Mouse (Mus musculus): Measurements from ENCODE around the gene Wdcp. TPM values are rescaled to one million over a fixed set of nuclear protein-coding genes. Genes with fewer than 3 reads are reported as not detected.
A peak's percentile ranks its signal among the peaks of the same experiment; 100 is the strongest.

Wdcp gene
- polyA plus RNA-seq, 1 experiment from 2014 or later = 11.2 TPM

GRCm38 (mm10) chr12:4840010-4840409 is 3.1 kb upstream of the Wdcp start:
- no peak for TF ChIP-seq CTCF (IDR thresholded peaks at IDR 0.05)
- DNase-seq (ENCODE audit: low read depth, low spot score) (no peak), ATAC-seq (no peak)
- POLR2A ChIA-PET = no interaction called here
- no peaks in the 10 kb centered on the region for H3K27me3 ChIP-seq
- CTCF ChIA-PET = interaction anchor here (1.0 to 1.2 kb wide), 2 partner anchors 10 to 71 kb away, joined by 3 to 4 read pairs; partner anchors contain the start of gene Fam228b
- in situ Hi-C loops (cut with MboI; ENCODE audit: low pct_unique_long_range_greater_than_20kb) = no loop called here

GRCm38 (mm10) chr12:4840741-4841140 is 2.4 kb upstream of the Wdcp start:
- in situ Hi-C loops (cut with MboI; ENCODE audit: low pct_unique_long_range_greater_than_20kb) = no loop called here
- ATAC-seq = no peak
- DNase-seq (ENCODE audit: low read depth, low spot score) = no peak
- no peaks in the 10 kb centered on the region for H3K27me3 ChIP-seq
- TF ChIP-seq CTCF (IDR thresholded peaks at IDR 0.05) = no peak
- POLR2A ChIA-PET = no interaction called here
- CTCF ChIA-PET = interaction anchor here (1.2 kb wide), 1 partner anchor 71 kb away, joined by 3 read pairs; the partner anchor contains the start of gene Fam228b

- CTCF ChIA-PET = no interaction called here
- in situ Hi-C loops (cut with MboI; ENCODE audit: low pct_unique_long_range_greater_than_20kb) = no loop called here
Measured at GRCm38 (mm10) chr12:4841392-4841887, 1.7 kb upstream of the Wdcp start, which contains the start of gene Fkbp1b. Gene Fkbp1b (minus strand): TSS chr12:4841591.

GRCm38 (mm10) chr12:4842456-4842855 is 647 bp upstream of the Wdcp start:
- no peak for TF ChIP-seq CTCF (IDR thresholded peaks at IDR 0.05)
- ChIA-PET CTCF (no interaction called here), POLR2A (interaction anchor here (0.6 kb wide), 1 partner anchor 86 kb away, joined by 3 read pairs; no protein-coding TSS in a partner anchor)
- H3K27me3 ChIP-seq = no peaks in the 10 kb centered on the region
- ATAC-seq (no peak), DNase-seq (ENCODE audit: low read depth, low spot score) (no peak)
- in situ Hi-C loops (cut with MboI; ENCODE audit: low pct_unique_long_range_greater_than_20kb) = no loop called here

More at GRCm38 (mm10) chr12:4841392-4841887, 1.7 kb upstream of the Wdcp start, which contains the start of gene Fkbp1b:
- peak; percentile 42 for ATAC-seq
- no peak for DNase-seq (ENCODE audit: low read depth, low spot score)
- no peak for TF ChIP-seq CTCF (IDR thresholded peaks at IDR 0.05)
- no peaks in the 10 kb centered on the region for H3K27me3 ChIP-seq
- POLR2A ChIA-PET = no interaction called here

- ATAC-seq (no peak), DNase-seq (ENCODE audit: low read depth, low spot score) (peak; percentile 25)
- no peaks in the 10 kb centered on the region for H3K27me3 ChIP-seq
- ChIA-PET CTCF (interaction anchor here (2.5 kb wide), 1 partner anchor 12 kb away, joined by 6 read pairs; no protein-coding TSS in a partner anchor), POLR2A (no interaction called here)
- no peak for TF ChIP-seq CTCF (IDR thresholded peaks at IDR 0.05)
- in situ Hi-C loops (cut with MboI; ENCODE audit: low pct_unique_long_range_greater_than_20kb) = no loop called here
Measured at GRCm38 (mm10) chr12:4843741-4844140, 638 bp downstream of the Wdcp start.

- in situ Hi-C loops (cut with MboI; ENCODE audit: low pct_unique_long_range_greater_than_20kb) = no loop called here
- no peak for ATAC-seq
- no peak for DNase-seq (ENCODE audit: low read depth, low spot score)
- no peaks in the 10 kb centered on the region for H3K27me3 ChIP-seq
- POLR2A ChIA-PET = no interaction called here
- peak; percentile 63 for TF ChIP-seq CTCF (IDR thresholded peaks at IDR 0.05)
- CTCF ChIA-PET = interaction anchor here (1.8 kb wide), 1 partner anchor 12 kb away, joined by 6 read pairs; the partner anchor contains the start of gene Wdcp
Measured at GRCm38 (mm10) chr12:4856160-4856559, 13.1 kb downstream of the Wdcp start.

GRCm38 (mm10) chr12:4856834-4857233 is 13.7 kb downstream of the Wdcp start:
- no peak for DNase-seq (ENCODE audit: low read depth, low spot score)
- ATAC-seq = no peak
- peak; percentile 30 for TF ChIP-seq CTCF (IDR thresholded peaks at IDR 0.05)
- CTCF ChIA-PET = no interaction called here
- in situ Hi-C loops (cut with MboI; ENCODE audit: low pct_unique_long_range_greater_than_20kb) = no loop called here
- POLR2A ChIA-PET = no interaction called here
- no peaks in the 10 kb centered on the region for H3K27me3 ChIP-seq

- ATAC-seq = no peak
- no peak for DNase-seq (ENCODE audit: low read depth, low spot score)
- TF ChIP-seq CTCF (IDR thresholded peaks at IDR 0.05) = no peak
- in situ Hi-C loops (cut with MboI; ENCODE audit: low pct_unique_long_range_greater_than_20kb) = no loop called here
- H3K27me3 ChIP-seq = no peaks in the 10 kb centered on the region
- ChIA-PET POLR2A (no interaction called here), CTCF (no interaction called here)
Measured at GRCm38 (mm10) chr12:4859241-4859914, 16.3 kb downstream of the Wdcp start.

- DNase-seq (ENCODE audit: low read depth, low spot score) (no peak), ATAC-seq (no peak)
- H3K27me3 ChIP-seq = no peaks in the 10 kb centered on the region
- CTCF ChIA-PET = interaction anchor here (1.5 to 2.3 kb wide), 4 partner anchors 8 to 42 kb away, joined by 3 to 8 read pairs (median 7); partner anchors contain the start of gene Mfsd2b
- TF ChIP-seq CTCF (IDR thresholded peaks at IDR 0.05) = no peak
- POLR2A ChIA-PET = interaction anchor here (1.1 kb wide), 1 partner anchor 55 kb away, joined by 3 read pairs; the partner anchor contains the start of gene Atad2b
- in situ Hi-C loops (cut with MboI; ENCODE audit: low pct_unique_long_range_greater_than_20kb) = no loop called here
Measured at GRCm38 (mm10) chr12:4862672-4863071, 19.6 kb downstream of the Wdcp start.

GRCm38 (mm10) chr12:4863654-4864337 is 20.7 kb downstream of the Wdcp start:
- ChIA-PET POLR2A (interaction anchor here (1.1 kb wide), 1 partner anchor 54 kb away, joined by 3 read pairs; the partner anchor contains the start of gene Atad2b), CTCF (interaction anchor here (0.8 to 2.2 kb wide), 4 partner anchors 10 to 29 kb away, joined by 3 to 8 read pairs (median 6); partner anchors contain the start of gene Mfsd2b)
- in situ Hi-C loops (cut with MboI; ENCODE audit: low pct_unique_long_range_greater_than_20kb) = no loop called here
- no peak for DNase-seq (ENCODE audit: low read depth, low spot score)
- H3K27me3 ChIP-seq = no peaks in the 10 kb centered on the region
- ATAC-seq = peak; percentile 74
- no peak for TF ChIP-seq CTCF (IDR thresholded peaks at IDR 0.05)
